Mouse (Mus musculus) B cell, adult 67 days (primary cell): ENCODE measurements around the gene Taar7b. TPM values are rescaled to one million over a fixed set of nuclear protein-coding genes. Genes with fewer than 3 reads are reported as not detected.

Experiments
- total RNA-seq, 2 experiments: library from RNA; stranded (reverse); gene quantifications; 4 replicates each; pipeline ENCODE4 v1.2.4; 2023

Gene Taar7b
- total RNA-seq: not detected

GRCm38 (mm10) chr10:23999639-24000038 is at the start of gene Taar7b:
Gene Taar7b, plus strand, starts transcription at chr10:23999939.

GRCm38 (mm10) chr10:23960444-23960915 is 39.3 kb upstream of the Taar7b start, which contains the start of gene Taar4:
Gene Taar4, plus strand, starts transcription at chr10:23960494.

GRCm38 (mm10) chr10:23970656-23971165 is 29.0 kb upstream of the Taar7b start, which contains the start of gene Taar5:
Gene Taar5, plus strand, starts transcription at chr10:23970706.

DNA sequence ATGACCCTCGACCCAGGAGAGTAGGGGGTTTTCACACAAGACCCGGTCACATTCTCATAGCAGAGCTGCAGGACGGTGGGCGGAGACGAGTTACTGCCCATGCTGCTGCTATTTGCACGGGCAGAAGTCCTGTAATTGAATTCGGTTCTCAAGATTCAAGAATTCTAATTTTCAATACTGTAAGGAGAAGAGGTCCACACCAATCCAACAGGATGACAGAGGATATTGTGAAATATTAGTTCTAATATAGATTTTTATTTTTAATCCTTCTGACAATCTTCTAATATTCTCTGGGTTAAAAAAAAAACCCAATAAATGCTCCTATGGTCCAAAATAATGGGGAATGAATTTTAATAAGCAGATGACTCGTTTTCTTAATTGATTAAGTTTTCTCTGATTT is 14.2 kb upstream of the Taar7b start, which contains the start of gene Taar6:
Gene Taar6, minus strand, starts transcription at position 101 of the 400 bp plus-strand sequence.

GRCm38 (mm10) chr10:23993381-23993780 is 6.4 kb upstream of the Taar7b start, which contains the start of gene Taar7a:
Gene Taar7a, minus strand, starts transcription at chr10:23993481.

DNA sequence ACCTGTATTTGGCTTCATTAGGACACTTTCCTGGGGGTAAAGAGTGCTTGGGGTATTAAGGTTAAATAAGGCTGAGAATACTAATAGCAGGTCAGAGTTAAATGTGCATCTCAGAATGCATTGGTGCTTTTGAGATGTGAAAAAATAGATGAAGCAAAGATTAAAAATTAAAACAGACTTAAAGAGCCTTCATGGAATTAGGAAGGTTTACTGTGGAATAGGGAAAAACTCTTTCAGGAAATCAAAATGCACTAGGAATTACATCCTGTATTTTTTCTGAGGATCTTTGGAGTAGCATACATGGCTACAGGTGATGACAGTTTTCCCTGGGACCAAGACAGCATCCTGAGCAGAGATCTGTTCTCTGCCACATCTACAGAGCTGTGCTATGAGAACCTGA is 27.2 kb downstream of the Taar7b start, which contains the start of gene Taar7d:
Gene Taar7d, plus strand, starts transcription at position 301 of the 400 bp plus-strand sequence.

DNA sequence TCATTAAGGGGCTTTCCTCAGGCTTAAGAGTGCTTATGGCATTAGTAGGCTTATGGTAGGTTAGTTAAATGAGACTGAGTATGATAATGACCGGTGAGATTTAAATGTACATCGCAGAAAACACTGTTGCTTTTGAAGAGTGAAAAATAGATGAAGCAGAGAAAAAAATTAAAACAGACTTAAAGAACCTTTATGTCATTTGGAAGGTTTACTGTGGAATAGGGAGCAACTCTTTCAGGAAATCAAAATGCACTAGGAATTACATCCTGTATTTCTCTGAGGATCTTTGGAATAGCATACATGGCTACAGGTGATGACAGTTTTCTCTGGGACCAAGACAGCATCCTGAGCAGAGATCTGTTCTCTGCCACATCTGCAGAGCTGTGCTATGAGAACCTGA is 37.6 kb downstream of the Taar7b start, which contains the start of gene Taar7e:
Gene Taar7e, plus strand, starts transcription at position 301 of the 400 bp plus-strand sequence.

DNA sequence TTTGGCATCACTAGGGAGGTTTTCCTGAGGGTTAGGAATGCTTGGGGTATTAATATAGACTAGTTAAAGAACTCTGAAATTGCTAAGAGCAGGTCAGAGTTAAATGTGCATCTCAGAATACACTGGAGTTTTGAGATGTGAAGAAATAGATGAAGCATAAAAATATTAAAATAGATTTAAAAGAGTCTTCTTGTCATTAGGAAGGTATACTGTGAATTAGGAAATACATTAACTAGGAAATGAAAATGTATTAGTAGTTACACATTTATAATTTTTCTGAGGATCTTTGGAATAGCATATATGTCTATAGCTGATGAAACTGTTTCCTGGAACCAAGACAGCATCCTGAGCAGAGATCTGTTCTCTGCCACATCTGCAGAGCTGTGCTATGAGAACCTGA is 49.5 kb downstream of the Taar7b start, which contains the start of gene Taar7f:
Gene Taar7f, plus strand, starts transcription at position 301 of the 400 bp plus-strand sequence.

Other genes with a start within 250 kb of the Taar7b start
- 1,000 to 10,000 TPM; 1,223 to 1,291 TPM for gene Rps12, start 212.7 kb upstream of the Taar7b start, total RNA-seq
- gene Slc18b1, start 203.0 kb upstream of the Taar7b start, total RNA-seq: under 1 TPM in 1 of 2 experiments, not detected in 1; 0.18 TPM
- not detected for gene Vnn3, start 148.5 kb upstream of the Taar7b start, total RNA-seq
- gene Vnn1, start 105.3 kb upstream of the Taar7b start, total RNA-seq: not detected
- not detected for gene Taar1, start 79.6 kb upstream of the Taar7b start, total RNA-seq
- not detected for gene Taar2, start 61.4 kb upstream of the Taar7b start, total RNA-seq
- gene Taar3, start 50.4 kb upstream of the Taar7b start, total RNA-seq: not detected
- gene Taar4, start 39.4 kb upstream of the Taar7b start, total RNA-seq: not detected
- gene Taar5, start 29.2 kb upstream of the Taar7b start, total RNA-seq: not detected
- not detected for gene Taar6, start 14.3 kb upstream of the Taar7b start, total RNA-seq
- not detected for gene Taar7a, start 6.5 kb upstream of the Taar7b start, total RNA-seq
- not detected for gene Taar7d, start 27.3 kb downstream of the Taar7b start, total RNA-seq
- gene Taar7e, start 37.7 kb downstream of the Taar7b start, total RNA-seq: not detected
- not detected for gene Taar7f, start 49.6 kb downstream of the Taar7b start, total RNA-seq
- not detected for gene Taar8a, start 76.6 kb downstream of the Taar7b start, total RNA-seq
- not detected for gene Taar8b, start 92.4 kb downstream of the Taar7b start, total RNA-seq
- not detected for gene Taar8c, start 102.0 kb downstream of the Taar7b start, total RNA-seq
- gene Taar9, start 109.6 kb downstream of the Taar7b start, total RNA-seq: not detected
- 100 to 1,000 TPM; 104 to 126 TPM for gene Stx7, start 149.4 kb downstream of the Taar7b start, total RNA-seq
- not detected for gene Moxd1, start 223.6 kb downstream of the Taar7b start, total RNA-seq